Mouse (Mus musculus) spleen, adult 2 months (tissue): Measurements from ENCODE around the gene Atg101.

Experiments
- CTCF ChIP-seq: fragments of 200-500 bp; IDR thresholded peaks from 2 replicates; pipeline ENCODE4 v1.5.1; 2011; ENCODE audit warnings: mild to moderate bottlenecking, inconsistent platforms; ENCODE audit not compliant: insufficient read depth, insufficient read length, insufficient replicate concordance; ENCODE audit errors: extremely low read depth
- POLR2A ChIP-seq: fragments of 200-500 bp; IDR thresholded peaks from 2 replicates; pipeline ENCODE4 v1.6.1; 2011; ENCODE audit warnings: low read depth, low read length, inconsistent platforms

DNA sequence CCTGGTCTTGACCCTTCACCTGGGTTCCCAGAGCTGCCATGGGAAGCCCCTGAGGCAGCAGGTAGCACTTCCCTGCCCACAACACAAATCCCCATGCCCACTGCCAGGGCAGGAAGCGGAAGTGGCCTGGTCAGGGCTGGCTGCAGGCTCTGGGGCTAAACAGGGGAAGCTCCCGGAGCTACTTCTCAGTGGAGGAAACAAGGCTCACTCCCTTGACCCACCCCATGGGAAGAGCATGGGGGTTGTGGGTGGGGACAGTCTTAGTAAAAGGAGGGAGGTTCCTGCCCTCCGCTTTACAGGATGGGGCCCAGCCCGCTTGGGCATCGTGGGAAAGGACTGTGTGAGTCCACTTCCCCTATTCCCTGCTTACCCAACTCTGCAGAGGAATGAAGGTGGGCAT is 21.6 kb upstream of the Atg101 start:
- no peak for TF ChIP-seq CTCF
- no peak for TF ChIP-seq POLR2A
